Mouse (Mus musculus) hindbrain, postnatal 0 days (tissue): ENCODE results near the gene Fn1. TPM values are rescaled to one million over a fixed set of nuclear protein-coding genes. Genes with fewer than 3 reads are reported as not detected.

Source experiments
- ATAC-seq: fragments of 200-750 bp; cut with Nextera tagmentation; 2 replicates; pipeline ENCODE4 v1.8.0; 2017; ENCODE audit warnings: mild to moderate bottlenecking, moderate TSS enrichment, moderate library complexity
- DNase-seq: peaks from one replicate; pipeline ENCODE4 v3.0.0-alpha.2; 2015; ENCODE audit warnings: low spot score
- H3K27ac ChIP-seq: fragments of 300-500 bp; sonication (generic); 2 replicates; pipeline ENCODE4 v1.5.1; 2014; ENCODE audit warnings: mild to moderate bottlenecking
- H3K27me3 ChIP-seq: fragments of 300-500 bp; sonication (generic); 2 replicates; pipeline ENCODE4 v1.6.1; 2014; ENCODE audit warnings: low read length, mixed read lengths; ENCODE audit not compliant: insufficient read depth
- H3K36me3 ChIP-seq: fragments of 300-500 bp; sonication (generic); 2 replicates; pipeline ENCODE4 v1.6.1; 2014; ENCODE audit warnings: low read length, mixed read lengths; ENCODE audit not compliant: insufficient read depth
- H3K4me1 ChIP-seq: fragments of 300-500 bp; sonication (generic); 2 replicates; pipeline ENCODE4 v1.6.1; 2014; ENCODE audit warnings: antibody characterized with exemption, low read length, mixed read lengths; ENCODE audit not compliant: insufficient read depth
- H3K4me2 ChIP-seq: fragments of 300-500 bp; sonication (generic); 2 replicates; pipeline ENCODE4 v1.6.1; 2014; ENCODE audit warnings: low read depth, mild to moderate bottlenecking, low read length, moderate library complexity, mixed read lengths
- H3K4me3 ChIP-seq: fragments of 300-500 bp; sonication (generic); 2 replicates; pipeline ENCODE4 v1.5.1; 2014; ENCODE audit warnings: low read length
- H3K9ac ChIP-seq: fragments of 300-500 bp; sonication (generic); replicated peaks from 2 replicates; pipeline ENCODE4 v1.6.1; 2014; ENCODE audit warnings: mild to moderate bottlenecking, low read length, moderate library complexity, mixed read lengths
- H3K9me3 ChIP-seq: fragments of 300-500 bp; sonication (generic); 2 replicates; pipeline ENCODE4 v1.6.1; 2016; ENCODE audit warnings: low read length, mixed read lengths
- CTCF ChIP-seq: IDR thresholded peaks from 2 replicates; pipeline ENCODE4 v1.5.1; 2016; ENCODE audit warnings: antibody characterized with exemption, control low read depth, low read depth
- WGBS: fragments of 180-500 bp; shearing (Covaris S2); extraction: QIAGEN DNeasy Blood & Tissue Kit; methylation state at CpG from one replicate; pipeline ENCODE4 v1.1.7; 2014; 5-methylcytosine and 5-hydroxymethylcytosine counted together
- polyA plus RNA-seq: library from polyadenylated mRNA; unstranded; fragments of >200 nt; fragmentation: Nextera tagmentation; extraction: Ambion mirVana; gene quantifications from 2 replicates; pipeline ENCODE4 v1.2.1, GENCODE M21; 2015
- total RNA-seq: library from RNA; depleted of rRNA; stranded (reverse); fragments of >200 nt; gene quantifications from 2 replicates; pipeline ENCODE4 v1.2.3, GENCODE M21; 2014

The Fn1 gene
- total and polyA plus RNA-seq, 2 experiments from 2014 or later: 26.6 to 64.1 TPM

DNA sequence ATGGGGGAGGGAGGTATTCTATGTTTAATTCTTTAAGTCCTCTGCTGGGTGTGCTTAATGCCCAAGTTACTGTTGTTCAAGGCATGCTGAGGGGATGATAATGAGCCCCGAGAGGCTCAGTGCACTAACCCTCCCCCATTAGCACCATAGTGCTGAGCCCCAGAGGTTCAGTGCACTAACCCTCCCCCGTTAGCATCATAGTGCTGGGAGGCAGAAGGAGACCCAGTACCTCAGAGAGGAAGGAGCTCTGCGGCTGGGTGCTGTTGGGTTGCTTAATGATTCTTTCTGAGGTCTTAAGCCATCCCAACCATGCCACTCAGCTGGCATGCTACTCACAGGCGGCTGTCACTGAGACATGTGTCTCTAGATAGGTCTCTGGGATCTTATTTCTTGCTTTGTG lies 82.9 kb downstream of the Fn1 start:
- Histone ChIP-seq H3K36me3 (peaks cover 39% of the 10 kb centered on the region), H3K9me3 (no peaks in the 10 kb centered on the region), H3K9ac (no peak overlapping the region), H3K4me3 (no peak overlapping the region), H3K4me1 (no peaks in the 10 kb centered on the region), H3K4me2 (no peak overlapping the region), H3K27ac (no peak overlapping the region), H3K27me3 (no peaks in the 10 kb centered on the region)
- ATAC-seq: no peak
- DNase-seq: no peak
- no peak for TF ChIP-seq CTCF
- WGBS: 85% methylated on average over 4 of the region's 4 CpGs

DNA sequence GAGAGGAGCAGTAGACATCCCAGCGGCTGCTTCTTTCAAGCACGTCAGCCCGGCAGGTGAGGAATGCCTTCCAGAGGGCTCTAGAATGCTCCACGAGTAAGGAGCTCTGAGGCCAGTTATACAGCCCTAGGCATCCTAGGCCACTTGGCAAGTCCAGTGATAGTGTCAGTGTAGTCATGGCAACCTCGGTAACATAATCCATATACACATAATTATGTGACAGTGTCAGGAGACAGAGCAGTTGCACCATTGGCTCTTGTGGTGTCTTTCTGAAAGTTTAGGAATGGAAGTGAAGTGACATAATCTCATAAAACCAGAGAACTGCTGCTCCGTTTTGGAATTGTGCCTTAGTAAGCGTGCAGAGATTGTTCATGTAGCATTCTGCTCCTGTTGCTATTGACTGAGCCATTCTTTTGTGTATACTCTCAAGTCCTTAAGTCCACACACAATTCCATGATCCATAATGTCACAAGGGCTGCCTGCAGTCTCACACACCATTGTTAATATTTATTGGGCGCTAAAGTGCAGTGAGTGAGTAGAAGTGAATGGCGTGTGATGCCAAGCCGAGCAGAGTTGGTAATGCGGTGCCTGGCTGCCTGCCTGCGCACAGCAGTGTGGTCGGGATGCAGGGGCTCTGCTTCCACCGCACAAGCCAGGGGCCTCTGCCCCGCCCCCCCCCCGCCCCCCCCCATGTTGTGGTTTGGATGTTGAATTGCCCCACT lies 85.0 kb downstream of the Fn1 start:
- no peaks in the 10 kb centered on the region for H3K27me3 ChIP-seq
- DNase-seq: peak; percentile 34
- no peaks in the 10 kb centered on the region for H3K4me1 ChIP-seq
- no peak overlapping the region for H3K9ac ChIP-seq
- H3K36me3 ChIP-seq: peaks cover 49% of the 10 kb centered on the region
- H3K27ac ChIP-seq: no peak overlapping the region
- no peaks in the 10 kb centered on the region for H3K9me3 ChIP-seq
- H3K4me2 ChIP-seq: no peak overlapping the region
- ATAC-seq: peak; percentile 58; the same call in 1 of the 2 replicates
- TF ChIP-seq CTCF: no peak
- no peak overlapping the region for H3K4me3 ChIP-seq
- WGBS: 57% methylated on average over 16 of the region's 16 CpGs

DNA sequence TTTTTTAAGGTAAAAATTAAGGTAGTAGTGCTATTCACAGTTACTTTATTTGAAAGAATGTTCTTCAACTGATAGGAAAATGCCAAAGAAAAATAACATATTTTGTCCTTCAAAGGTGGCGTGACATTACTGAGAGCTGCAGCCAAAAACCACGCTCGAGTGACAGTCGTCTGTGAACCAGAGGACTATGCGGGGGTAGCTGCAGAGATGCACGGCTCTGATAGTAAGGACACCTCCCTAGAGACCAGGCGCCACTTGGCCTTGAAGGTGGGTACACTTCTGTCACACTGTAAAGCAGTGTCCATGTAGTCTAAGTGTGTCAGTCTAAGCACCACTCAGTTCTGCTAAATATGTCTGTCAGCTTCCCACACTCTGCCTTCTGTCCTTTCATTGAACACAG lies 88.7 kb downstream of the Fn1 start:
- Histone ChIP-seq H3K4me1 (no peaks in the 10 kb centered on the region), H3K36me3 (peaks cover 29% of the 10 kb centered on the region), H3K9ac (no peak overlapping the region), H3K9me3 (no peaks in the 10 kb centered on the region), H3K4me2 (no peak overlapping the region), H3K4me3 (no peak overlapping the region), H3K27ac (no peak overlapping the region), H3K27me3 (no peaks in the 10 kb centered on the region)
- WGBS: 92% methylated on average over 7 of the region's 7 CpGs
- TF ChIP-seq CTCF: no peak
- DNase-seq (no peak), ATAC-seq (no peak)

DNA sequence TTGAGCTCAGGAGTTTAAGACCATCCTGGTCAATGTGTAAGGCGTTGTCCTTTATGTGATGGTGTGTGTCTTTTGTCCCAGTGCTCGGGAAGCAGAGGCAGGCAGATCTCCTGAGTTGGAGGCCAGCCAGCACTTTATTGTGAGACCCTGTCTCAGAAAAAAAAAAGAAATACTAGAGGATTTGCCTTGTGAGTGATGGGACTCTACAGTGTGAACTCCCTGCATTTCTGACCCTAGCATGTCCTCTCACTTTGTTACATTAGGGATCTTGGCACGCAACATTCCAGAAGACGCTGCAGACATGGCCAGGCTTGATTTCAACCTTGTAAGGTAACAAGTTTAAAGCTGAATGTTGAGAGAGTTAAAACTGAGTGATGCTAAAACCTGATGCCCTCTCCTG lies 92.4 kb downstream of the Fn1 start:
- no peak overlapping the region for H3K4me2 ChIP-seq
- no peaks in the 10 kb centered on the region for H3K27me3 ChIP-seq
- no peak for DNase-seq
- no peak overlapping the region for H3K4me3 ChIP-seq
- 96% methylated on average over 4 of the region's 4 CpGs for WGBS
- H3K27ac ChIP-seq: no peak overlapping the region
- H3K4me1 ChIP-seq: peaks cover 6% of the 10 kb centered on the region; the same call in 1 of the 2 replicates
- no peak for ATAC-seq
- no peaks in the 10 kb centered on the region for H3K9me3 ChIP-seq
- peaks cover 19% of the 10 kb centered on the region for H3K36me3 ChIP-seq
- no peak overlapping the region for H3K9ac ChIP-seq
- no peak for TF ChIP-seq CTCF

DNA sequence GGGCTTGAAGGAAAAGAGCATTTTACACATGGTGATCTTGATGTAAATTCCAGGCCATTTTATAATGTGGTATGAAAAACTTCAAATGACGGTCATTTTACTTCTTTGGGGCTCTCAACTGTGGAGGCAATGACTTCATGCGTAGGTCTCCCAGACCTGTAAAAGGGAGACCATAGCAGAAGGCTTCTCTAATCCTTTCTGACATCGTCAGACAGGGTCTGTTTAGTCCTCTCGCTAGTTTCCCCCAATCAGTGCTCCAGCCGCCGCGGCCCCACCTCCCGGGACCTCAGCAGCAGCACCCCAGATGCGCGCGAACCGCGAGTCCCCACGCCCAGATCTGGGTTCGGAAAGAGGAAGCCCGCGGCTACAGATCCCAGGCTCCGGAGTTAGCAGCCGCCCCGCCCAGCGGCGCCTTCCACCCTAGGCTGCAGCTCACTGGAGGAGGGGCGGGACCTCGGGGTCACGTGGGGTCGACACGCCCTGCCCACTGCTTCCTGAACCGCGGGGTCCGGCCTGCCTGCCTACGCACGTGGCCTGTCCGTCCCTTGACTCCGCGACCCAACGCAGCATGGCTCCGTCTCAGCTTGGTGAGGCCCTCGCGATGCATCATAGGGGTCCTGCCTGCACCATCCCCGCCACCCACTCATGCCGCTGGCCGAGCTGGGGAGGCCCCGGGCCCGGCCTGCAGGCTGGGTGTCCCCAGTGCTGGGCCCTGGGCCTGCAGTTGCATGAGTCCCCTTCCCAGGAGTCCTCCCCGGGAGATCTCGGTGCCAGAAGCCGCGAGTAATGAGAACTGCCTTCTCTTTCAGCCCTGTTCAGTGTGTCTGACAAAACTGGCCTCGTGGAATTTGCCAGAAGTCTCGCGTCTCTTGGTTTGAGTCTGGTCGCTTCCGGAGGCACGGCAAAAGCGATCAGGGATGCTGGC lies 96.0 kb downstream of the Fn1 start, which contains the start of gene Atic:
Gene Atic (plus strand): TSS at position 463 of the 925 bp plus-strand sequence.
- WGBS: under 1% methylated on average over 52 of the region's 55 CpGs
- ATAC-seq: peak; percentile 99

DNA sequence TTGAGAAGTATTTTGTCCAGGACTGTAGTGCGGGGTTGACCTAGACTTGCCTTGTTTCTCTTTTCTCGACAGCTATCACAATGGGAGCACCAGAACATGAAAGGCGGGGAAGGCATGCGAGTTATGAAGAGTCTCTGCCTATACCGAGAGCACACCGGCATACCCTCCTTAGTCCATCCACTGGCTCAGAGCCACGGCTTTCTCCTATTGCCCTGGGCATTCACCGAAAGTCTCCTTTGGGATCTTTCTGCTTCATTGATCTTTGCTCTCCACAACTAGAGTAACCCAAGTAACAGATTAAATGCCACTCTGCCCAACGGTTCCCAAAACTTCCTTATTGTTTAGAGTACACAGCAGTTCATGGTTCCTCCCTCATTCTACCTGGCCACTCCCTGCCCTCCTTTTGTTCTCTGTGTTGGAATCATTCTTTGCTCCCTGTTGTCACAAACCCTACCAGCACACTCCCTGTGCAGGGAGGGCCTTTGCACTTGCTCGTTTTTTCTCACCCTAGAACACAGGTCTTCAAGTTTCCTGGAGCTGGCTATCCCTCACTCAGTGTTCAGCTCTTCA lies 102.3 kb downstream of the Fn1 start:
- ATAC-seq: no peak
- no peak for TF ChIP-seq CTCF
- Histone ChIP-seq H3K4me2 (no peak overlapping the region), H3K27me3 (no peaks in the 10 kb centered on the region), H3K4me1 (no peaks in the 10 kb centered on the region), H3K27ac (no peak overlapping the region), H3K9ac (no peak overlapping the region), H3K36me3 (no peaks in the 10 kb centered on the region), H3K9me3 (no peaks in the 10 kb centered on the region), H3K4me3 (no peak overlapping the region)
- WGBS: 76% methylated on average over 10 of the region's 10 CpGs
- no peak for DNase-seq

More for the DNA sequence above, 96.0 kb downstream of the Fn1 start, which contains the start of gene Atic:
- Histone ChIP-seq H3K9me3 (no peaks in the 10 kb centered on the region), H3K4me1 (peaks cover 6% of the 10 kb centered on the region; the same call in 1 of the 2 replicates), H3K4me2 (peak within 1 kb of the TSS; percentile 95), H3K27ac (peak within 1 kb of the TSS; percentile 88), H3K9ac (peak within 1 kb of the TSS; percentile 88), H3K4me3 (peak within 1 kb of the TSS; percentile 54), H3K27me3 (no peaks in the 10 kb centered on the region), H3K36me3 (0 out of 2 replicates have a peak, but pooled peaks cover 5% of the 10 kb centered on the region)
- no peak for TF ChIP-seq CTCF
- peak; percentile 92 for DNase-seq
